Mouse (Mus musculus): ENCODE results near the gene Pced1b. TPM values are rescaled to one million over a fixed set of nuclear protein-coding genes. Genes with fewer than 3 reads are reported as not detected.

Gene Pced1b
- polyA plus RNA-seq, 2 experiments from 2014 or later: 55.6 to 62.1 TPM

DNA sequence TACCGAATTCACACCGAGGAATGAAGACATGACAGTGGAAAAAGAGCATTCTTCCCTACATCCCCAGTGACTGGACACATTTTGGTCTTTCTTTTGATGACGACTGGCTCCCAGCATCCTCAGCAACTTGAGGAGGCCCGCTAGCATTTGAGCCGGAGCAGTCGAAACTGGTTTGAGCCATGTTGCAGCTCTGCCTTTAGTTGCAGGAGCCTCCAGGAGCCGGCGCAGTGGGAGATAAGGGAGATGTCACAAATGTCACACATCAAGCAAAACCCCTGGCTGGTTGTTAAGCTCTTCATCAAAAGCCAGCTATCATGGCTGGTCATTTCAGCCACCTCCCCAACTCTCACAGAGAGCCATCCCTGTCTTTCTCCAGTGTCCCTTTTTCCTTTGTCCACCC lies 157.6 kb downstream of the Pced1b start:
- no peak for ATAC-seq

DNA sequence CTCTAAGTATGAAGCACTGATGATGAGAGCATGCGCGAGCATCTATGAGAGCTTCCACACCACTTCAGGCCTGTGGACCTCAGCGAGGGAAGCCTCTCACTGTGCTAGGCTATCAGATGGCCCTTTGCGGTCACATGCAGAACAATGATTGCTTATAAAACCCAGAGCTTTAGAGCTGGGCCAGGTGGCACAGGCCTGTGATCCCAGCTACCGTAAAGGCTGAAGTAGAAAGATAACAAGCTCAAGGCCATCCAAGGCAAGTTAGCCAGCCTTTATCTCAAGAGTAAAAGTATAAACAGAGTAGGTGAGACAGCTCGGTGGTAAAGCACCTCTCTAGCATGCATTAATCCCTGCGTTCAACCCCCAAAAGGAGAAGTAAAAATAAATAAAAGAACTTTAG lies 158.1 kb downstream of the Pced1b start:
- no peak for ATAC-seq

DNA sequence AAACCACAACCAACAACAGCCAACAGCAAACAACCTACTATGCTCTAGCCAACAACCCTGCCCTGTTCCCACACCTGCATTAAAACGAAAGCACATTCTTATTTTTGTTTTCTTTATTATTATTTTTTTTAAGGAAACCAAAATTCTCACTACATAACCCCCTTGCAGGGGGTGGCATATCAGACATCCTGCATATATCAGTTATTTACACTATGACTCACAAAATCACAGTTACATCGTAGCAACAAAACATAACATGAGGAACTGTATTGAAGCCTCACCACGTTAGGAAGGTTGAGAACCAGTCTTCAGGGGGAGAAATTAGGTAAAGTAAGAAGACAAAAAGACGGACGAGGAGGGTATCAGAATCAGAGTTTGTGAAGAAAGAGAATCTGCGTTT lies 159.2 kb downstream of the Pced1b start:
- ATAC-seq: peak; percentile 23

DNA sequence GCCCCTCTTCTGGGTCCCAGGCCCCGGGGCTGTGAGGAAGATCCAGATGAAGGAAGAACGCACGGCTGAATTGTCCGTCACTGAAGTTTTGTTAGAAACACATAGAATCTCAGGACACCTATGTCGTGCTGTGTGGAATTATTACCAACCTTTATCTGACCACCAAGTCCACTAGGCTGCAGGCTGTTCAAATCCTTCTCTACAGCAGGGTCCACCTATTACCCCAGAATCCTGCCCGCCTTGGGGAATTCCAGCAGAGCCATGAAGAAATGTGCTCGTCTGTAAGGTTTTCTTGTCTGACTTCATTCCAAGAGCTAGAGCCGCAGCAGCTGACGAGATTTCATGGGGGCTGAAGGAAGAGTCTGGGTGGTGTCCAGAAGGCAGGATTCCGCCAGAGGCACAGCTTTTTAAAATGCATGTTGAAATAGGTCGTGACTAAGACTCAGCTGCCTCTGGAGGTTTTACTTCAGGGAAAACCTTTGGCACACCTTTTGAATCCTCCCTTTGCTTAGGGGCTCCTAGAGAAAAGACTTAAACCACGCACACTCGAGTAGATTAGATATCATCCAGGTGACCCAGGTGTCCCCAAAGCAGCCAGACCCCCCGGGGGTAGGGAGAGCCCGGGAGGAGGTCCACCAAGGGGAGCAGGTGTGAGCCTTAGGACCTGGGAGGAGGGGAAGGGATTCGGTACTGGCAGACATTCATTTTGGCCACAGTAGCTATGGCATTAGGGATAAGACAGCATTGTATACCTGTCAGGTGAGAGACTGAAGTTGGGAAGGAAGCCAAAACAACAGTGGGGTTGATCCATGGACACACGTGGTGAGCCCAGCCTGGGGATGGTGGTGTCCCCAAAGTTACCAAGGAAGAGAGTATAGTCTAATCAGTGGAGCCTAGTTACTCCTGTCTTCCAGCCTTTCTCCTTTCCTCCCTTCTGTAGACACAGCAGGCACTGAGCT lies 160.9 kb downstream of the Pced1b start:
- ATAC-seq: no peak

DNA sequence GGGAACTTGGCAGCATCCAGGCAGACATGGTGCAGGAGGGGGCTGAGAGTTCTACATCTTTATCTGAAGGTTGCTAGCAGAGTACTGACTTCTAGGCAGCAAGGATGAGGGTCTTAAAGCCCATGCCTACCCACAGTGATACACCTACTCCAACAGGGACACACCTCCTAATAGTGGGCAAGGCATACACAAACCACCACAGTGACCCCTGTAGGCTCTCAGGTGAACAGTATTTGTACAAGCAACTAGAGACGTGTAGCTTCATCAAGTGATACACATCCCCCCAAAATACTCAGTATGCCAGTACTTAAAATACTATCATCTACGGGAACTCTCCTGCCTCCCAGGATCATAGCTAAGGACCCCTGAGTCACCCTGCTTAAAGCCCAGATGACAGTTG lies 164.2 kb downstream of the Pced1b start:
- no peak for ATAC-seq

DNA sequence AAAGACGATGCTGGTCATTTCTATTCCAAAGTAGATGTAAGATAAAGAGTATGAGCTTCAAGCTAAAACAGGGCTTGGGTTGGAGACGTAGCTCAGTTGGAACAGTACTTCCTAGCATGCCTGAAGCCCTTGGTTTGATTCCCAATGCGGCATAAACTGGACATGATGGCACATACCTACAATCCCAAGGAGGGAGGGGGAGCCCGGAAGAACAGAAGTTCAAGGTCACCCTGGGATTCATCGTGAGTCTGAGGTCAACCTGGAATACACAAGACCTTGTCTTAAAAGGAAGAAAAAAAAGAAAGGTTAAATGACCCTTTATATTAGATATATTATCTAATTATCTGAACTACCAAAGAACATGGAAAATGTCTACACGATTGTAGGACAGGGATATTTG lies 164.8 kb downstream of the Pced1b start:
- no peak for ATAC-seq

DNA sequence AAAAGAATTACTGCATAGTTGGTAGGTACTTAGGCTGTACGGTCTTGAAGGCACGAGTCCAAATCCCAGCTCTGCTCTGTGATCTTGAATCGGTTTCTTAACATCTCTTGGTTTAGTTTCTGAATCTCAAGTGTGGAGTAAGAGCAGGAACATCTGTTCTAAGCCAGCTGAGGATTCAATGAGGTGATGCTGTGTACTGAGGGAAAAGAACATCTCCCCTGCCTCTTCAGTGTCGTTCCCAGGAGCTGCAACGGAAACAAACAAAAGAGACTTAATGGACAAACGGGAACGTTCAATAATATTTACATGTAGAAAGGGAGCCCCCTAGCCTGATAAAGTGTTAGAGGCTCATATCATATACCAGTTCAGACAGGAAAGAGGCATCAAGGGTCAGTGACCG lies 165.4 kb downstream of the Pced1b start:
- no peak for ATAC-seq

DNA sequence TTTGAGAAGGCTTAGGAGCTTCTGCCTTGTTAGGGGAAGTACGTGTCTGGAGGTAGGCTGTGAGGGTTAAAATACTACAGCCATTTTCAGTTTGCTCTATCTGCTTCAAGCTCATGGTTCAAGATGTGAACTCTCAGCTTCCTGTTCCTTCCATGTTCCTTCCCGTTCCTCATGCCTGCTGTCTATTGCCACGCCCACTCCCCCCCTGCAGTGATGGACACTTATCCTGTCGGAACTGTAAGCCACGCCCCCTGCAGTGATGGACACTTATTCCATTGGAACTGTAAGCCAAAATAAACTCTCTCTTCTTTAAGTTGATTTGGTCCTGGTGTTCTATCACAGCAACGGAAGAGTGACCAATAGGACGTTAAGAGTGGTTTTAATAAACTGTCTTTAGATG lies 166.0 kb downstream of the Pced1b start:
- no peak for ATAC-seq

DNA sequence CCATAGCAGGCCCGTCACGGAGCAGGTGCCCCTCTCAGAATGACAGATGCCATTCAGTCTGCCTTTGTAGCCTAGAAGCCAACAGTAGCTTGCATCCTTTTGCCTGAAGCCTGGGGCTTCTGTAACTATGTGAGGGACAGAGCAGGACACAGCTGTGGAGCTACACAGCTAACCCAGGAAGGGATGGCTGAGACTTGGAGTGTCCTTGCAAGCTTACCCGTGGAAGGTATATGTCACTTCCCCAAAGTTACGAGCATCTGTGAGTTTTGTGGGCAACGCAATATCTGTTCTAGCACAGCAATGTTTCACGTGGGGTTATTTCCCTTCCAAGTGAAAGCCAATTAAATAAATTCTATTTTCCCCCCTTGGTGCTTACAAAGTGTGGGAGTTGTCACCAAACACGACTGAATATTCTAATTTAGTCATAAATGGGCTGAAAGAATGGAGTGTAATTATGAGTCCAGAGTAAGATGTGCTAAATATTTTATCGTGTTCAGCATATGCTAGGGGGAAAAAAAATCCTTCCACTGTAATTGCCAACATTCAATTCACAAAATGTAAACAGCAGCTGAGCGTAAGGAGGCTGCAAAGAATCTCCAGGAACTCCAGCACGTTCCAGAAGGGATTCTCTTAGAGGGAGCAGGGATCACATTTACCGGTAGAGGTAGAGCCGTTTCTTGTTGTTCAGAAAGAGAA lies 168.0 kb downstream of the Pced1b start:
- no peak for ATAC-seq

DNA sequence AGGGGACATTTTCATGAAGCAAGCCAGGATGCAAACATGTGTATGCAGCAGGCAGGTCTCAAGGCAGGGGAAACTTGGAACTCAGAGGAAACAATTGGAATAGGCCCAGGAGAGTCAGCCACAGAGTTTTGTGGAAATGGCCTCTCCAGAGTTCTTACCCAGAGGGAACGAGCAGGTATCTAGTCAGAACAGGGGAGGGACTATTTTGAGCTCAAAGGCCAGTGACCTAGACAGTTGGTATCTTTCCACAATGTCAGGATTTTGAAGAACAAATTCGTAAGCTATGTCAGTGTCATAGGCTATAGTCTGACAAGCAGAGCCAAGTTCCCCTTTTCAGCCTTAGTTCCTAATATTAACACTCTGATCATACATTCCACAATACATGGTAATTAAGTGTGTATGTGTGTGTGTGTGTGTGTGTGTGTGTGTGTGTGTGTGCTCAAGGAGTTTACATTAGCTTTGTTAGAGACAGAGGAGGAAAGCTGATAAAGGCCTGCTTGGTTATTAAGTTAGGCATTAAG lies 168.6 kb downstream of the Pced1b start:
- no peak for ATAC-seq

DNA sequence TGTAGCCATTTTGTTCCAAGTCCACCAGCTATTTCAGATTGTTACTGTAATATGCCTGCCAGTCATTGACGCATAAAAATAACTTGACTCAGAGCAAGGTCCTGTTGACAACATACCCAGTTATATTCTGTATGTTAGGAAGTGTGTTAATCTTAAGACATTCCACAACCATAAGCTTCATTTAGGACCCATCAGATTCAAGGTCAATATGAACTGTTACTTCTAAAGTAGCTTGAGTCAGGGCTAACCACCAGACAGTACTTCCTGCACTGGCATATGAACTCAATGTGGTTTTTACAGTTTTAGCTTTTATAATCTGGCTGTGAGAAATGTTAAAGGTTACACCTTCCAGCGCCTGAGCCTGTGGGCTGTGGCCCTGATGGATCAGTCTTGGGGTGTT lies 173.4 kb downstream of the Pced1b start:
- ATAC-seq: no peak

DNA sequence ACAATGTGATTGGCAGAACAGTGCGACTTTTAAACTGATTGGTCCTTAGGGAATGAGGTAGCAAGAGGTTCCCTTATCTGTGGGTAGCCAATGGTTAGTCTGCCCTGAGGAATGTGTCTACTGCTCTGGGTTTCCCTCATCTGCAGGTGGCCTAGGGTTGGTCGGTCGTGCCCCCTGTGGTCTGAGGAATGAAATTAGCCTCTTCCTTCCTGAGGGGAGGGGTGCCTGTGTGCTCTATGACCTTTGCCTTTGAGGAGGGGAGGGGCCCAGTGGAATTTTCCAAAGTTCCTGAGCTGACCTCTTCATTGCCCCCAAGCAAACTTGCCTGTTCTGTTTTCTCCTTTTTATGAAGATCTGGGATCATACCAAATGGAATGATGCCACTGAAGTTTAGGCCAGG lies 174.6 kb downstream of the Pced1b start:
- no peak for ATAC-seq

DNA sequence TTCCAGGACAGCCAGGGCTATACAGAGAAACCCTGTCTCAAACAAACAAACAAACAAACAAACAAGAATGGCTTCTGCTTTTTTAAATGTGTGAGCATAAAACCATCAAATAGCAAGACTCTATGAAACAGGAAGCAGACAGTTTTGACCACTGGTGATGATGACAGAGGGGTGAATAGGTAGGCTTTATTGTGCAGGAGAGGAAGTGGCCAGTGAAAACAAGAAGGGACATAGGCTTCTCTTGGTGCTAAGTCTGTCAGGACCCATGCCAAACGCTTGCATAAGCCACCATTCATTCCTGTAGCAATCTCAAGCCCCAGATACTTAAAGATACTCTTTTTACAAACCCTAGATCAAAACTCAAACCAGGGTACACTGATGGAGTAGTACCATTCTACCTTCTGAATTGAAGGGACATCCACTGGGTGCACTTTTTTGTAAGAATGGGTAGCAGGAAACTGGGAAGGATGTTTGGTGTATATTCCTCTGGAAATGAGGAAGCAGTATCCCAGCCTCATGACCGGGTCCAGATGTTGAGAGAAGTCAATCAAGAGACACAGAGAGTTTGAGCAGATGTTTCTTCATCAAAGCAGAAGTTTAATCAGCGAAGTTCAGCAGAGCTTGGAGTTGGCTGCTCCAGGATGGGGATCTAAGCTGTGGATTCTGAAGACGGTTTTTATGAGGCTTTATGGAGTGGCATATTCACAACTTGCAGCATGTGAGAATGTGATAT lies 175.5 kb downstream of the Pced1b start:
- no peak for ATAC-seq

DNA sequence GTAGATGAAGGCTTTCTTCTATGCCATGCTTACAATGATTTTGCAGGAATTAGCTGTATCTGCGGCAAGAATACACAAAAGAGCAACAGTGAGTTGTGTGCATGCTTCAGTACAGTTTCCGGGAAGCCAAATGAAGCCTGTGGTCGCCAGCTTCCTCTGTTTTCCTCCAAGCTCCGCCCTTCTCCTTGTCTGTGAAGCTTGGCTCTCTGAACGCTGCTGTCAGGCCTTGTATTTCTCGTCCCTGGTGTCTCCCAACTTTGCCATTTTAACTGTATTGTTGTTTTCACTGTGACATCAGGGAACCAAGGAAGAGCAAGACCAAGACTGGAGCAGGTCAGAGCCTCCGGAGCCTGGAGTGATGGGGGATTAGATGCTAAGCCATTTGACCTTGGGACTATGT lies 177.5 kb downstream of the Pced1b start:
- ATAC-seq: peak; percentile 91

DNA sequence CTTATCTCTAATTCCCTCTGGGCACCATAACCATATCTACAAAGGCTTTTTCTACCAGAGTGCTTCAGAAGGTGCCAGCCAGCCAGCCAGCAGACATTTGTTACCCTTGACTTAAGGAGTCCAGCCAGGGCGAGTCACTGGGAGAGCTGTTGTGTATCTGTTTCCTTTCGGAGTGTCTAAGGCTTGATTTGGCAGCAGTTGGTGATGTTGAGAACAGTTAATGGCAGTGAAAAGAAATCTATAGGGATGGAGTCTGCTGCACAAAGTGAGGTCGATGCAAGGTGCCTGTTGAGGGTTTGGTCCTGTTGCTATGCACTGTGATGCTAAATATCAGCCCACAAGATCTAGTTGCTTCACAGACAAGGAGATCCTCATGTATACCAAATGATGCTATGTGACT lies 178.1 kb downstream of the Pced1b start:
- no peak for ATAC-seq

DNA sequence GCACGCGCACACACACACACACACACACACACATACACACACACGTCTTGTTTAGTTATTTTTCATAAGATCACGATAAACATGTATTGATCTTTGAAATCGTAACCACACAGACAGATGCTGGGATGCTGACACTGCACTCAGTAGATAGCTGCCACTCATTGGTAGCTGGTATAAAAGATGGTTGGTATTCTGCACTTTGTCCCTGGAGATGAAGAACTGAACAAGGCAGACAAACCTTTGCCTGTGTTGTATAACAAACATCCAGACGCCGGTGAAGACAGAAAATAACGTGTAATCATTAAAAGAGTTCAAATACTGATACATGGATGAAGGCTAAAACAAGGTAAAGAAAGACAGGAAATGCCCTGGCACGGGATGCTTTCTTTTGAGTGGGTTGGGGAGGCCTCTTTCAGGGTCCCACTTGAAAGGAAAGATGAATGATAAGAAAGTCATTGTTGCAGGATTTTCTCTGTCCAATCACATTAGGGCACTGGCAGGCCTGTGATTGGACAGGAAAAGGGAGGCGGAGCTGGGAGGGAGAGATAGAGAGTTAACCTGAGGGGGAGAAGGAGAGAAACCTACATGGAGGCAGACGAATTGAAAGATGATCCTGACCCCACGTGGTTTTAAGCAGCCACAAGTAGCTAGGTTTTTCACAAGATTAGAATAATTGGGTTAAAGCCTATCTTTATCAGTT lies 182.4 kb downstream of the Pced1b start:
- peak; percentile 16 for ATAC-seq

DNA sequence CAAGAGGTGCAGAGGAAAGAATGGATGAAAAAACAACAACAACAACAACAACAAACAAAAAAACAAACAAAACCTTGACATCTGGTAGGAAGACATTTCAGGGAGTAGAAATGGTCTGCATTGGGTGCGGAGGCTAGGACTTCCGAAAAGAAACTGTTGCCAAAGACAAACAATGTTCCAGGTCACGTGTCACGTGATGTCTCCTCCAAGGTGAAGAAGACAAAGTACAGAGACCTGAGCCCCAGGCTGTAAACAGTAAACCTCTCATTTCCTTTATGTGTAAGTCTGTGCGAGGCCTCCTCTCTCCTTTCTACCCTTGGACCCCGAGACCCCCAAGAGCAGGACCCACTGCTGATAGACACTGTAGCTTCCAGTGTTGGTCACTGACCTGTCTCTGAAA lies 184.6 kb downstream of the Pced1b start:
- ATAC-seq: no peak

DNA sequence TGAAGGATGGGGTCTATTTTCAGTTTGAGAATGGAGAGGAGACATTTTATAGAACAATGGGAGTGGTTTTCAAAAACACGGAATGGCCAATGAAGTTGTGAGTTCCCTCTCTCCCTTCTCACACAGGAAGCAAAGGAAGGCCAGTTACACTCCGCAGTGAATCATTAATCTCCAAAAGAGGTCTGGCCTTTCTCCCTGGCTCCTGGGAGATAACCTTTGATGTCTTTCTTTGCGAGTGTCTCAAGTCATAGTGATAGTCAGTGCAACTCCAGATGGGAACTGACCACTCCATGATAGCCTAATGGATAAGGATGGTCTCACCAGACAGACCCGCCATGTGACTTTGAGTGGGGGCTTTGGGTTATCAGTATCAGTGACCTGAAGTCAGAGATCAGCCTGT lies 185.3 kb downstream of the Pced1b start:
- ATAC-seq: no peak
